Comparison of ENCODE assay signal across 32 mouse cellular contexts in genomic region chr17:64554901-64555300, GRCm38 (mm10).
"Had no signal": no experiment of that assay in that cellular context is flagged by ENCODE, and none has a peak within 500 bp of the region (broad histone marks: within the 10 kb centered on the region; RNA-seq: fewer than 3 reads in every experiment).

No protein-coding gene starts in this region.

- H3K9me3 ChIP-seq: limb, embryonic 12.5 days; limb, embryonic 13.5 days; limb, embryonic 15.5 days; liver, embryonic 12.5 days; liver, embryonic 13.5 days; liver, embryonic 15.5 days; lung, embryonic 15.5 days; midbrain, embryonic 10.5 days; midbrain, embryonic 12.5 days; midbrain, embryonic 13.5 days; midbrain, embryonic 15.5 days; neural tube, embryonic 12.5 days; neural tube, embryonic 13.5 days had no signal

- H3K9ac ChIP-seq: limb, embryonic 12.5 days; limb, embryonic 13.5 days; limb, embryonic 15.5 days; liver, embryonic 12.5 days; liver, embryonic 13.5 days; liver, embryonic 14.5 days; liver, embryonic 15.5 days; liver, postnatal 0 days; lung, embryonic 14.5 days; lung, embryonic 15.5 days; midbrain, embryonic 12.5 days; midbrain, embryonic 13.5 days; midbrain, embryonic 15.5 days; neural tube, embryonic 12.5 days; neural tube, embryonic 13.5 days had no signal

- H3K4me1 ChIP-seq: neural tube, embryonic 12.5 days had no signal

- H3K27ac ChIP-seq: left cerebral cortex, adult 2 months; limb, embryonic 12.5 days; limb, embryonic 13.5 days; limb, embryonic 15.5 days; liver, embryonic 12.5 days; liver, embryonic 13.5 days; liver, embryonic 14.5 days; liver, embryonic 15.5 days; lung, embryonic 15.5 days; macrophage; midbrain, embryonic 10.5 days; midbrain, embryonic 12.5 days; midbrain, embryonic 13.5 days; midbrain, embryonic 15.5 days; neural tube, embryonic 12.5 days; neural tube, embryonic 13.5 days had no signal

- H3K36me3 ChIP-seq: limb, embryonic 12.5 days; limb, embryonic 13.5 days; limb, embryonic 15.5 days; liver, embryonic 12.5 days; liver, embryonic 13.5 days; liver, embryonic 15.5 days; lung, embryonic 15.5 days; midbrain, embryonic 10.5 days; midbrain, embryonic 12.5 days; midbrain, embryonic 13.5 days; midbrain, embryonic 15.5 days; neural tube, embryonic 12.5 days; neural tube, embryonic 13.5 days had no signal

- DNase-seq: left cerebral cortex, postnatal 4 days; liver; liver, embryonic 13.5 days; liver, postnatal 0 days; lung, adult 18-20 months; lung, adult 2 months; lung, embryonic 14.5 days; lung, postnatal 10 days; lung, postnatal 14 days; lung, postnatal 36 days; lung, postnatal 4 days; midbrain, embryonic 14.5 days had no signal

- ATAC-seq: liver, embryonic 12.5 days; liver, postnatal 0 days; lung, postnatal 0 days; midbrain, embryonic 13.5 days; midbrain, embryonic 15.5 days; midbrain, embryonic 16.5 days had no signal

- H3K4me2 ChIP-seq: limb, embryonic 12.5 days; limb, embryonic 13.5 days; limb, embryonic 15.5 days; liver, embryonic 11.5 days; liver, embryonic 12.5 days; liver, embryonic 13.5 days; liver, embryonic 15.5 days; lung, embryonic 14.5 days; lung, embryonic 15.5 days; midbrain, embryonic 12.5 days; midbrain, embryonic 13.5 days; midbrain, embryonic 15.5 days; neural tube, embryonic 12.5 days; neural tube, embryonic 13.5 days had no signal

- H3K4me3 ChIP-seq: left cerebral cortex, adult 2 months; limb, embryonic 12.5 days; limb, embryonic 13.5 days; limb, embryonic 15.5 days; liver, embryonic 12.5 days; liver, embryonic 13.5 days; liver, embryonic 15.5 days; lung, embryonic 15.5 days; megakaryocyte, embryonic 14.5 days; midbrain, embryonic 10.5 days; midbrain, embryonic 12.5 days; midbrain, embryonic 13.5 days; midbrain, embryonic 15.5 days; myocyte; neural tube, embryonic 12.5 days; neural tube, embryonic 13.5 days had no signal

- H3K27me3 ChIP-seq: limb, embryonic 12.5 days; limb, embryonic 13.5 days; limb, embryonic 15.5 days; liver, embryonic 15.5 days; lung, embryonic 15.5 days; midbrain, embryonic 15.5 days; neural tube, embryonic 12.5 days; neural tube, embryonic 13.5 days had no signal
